Mouse (Mus musculus) bone marrow macrophage, adult 2 months (primary cell): ENCODE results near the gene Strn.

Source experiments
- CTCF ChIP-seq: IDR thresholded peaks from 2 replicates; pipeline ENCODE4 v1.5.1; 2012; ENCODE audit warnings: low read depth, mild to moderate bottlenecking, low read length, moderate library complexity
- POLR2A ChIP-seq: IDR thresholded peaks from 2 replicates; pipeline ENCODE4 v1.6.1; 2012; ENCODE audit warnings: mild to moderate bottlenecking, low read depth, low read length, borderline replicate concordance

- TF ChIP-seq CTCF (no peak), POLR2A (no peak)
These were observed 10.1 kb downstream of the Strn start for GRCm38 (mm10) chr17:78726746-78727449.
